Mouse (Mus musculus): Measurements from ENCODE around the gene Zfp706.

- TF ChIP-seq CTCF (conservative IDR thresholded peaks at IDR 0.05; ENCODE audit: low read length): no peak
- no peak for TF ChIP-seq NANOG (IDR thresholded peaks at IDR 0.05; ENCODE audit: borderline replicate concordance, low read length)
- no peak for TF ChIP-seq POU5F1 (IDR thresholded peaks at IDR 0.05; ENCODE audit: borderline replicate concordance, low read length)
Measured at GRCm38 (mm10) chr15:37037704-37038103, 30.1 kb upstream of the Zfp706 start.

Measured in E14TG2a.4 (cell line).